Comparison of ENCODE assay signal across 7 mouse cellular contexts in genomic region chr9:70891431-70892133, GRCm38 (mm10).
DNase-seq lines count a peak whose midpoint lies in the region; ATAC-seq lines count a peak whose summit lies in the region.

No protein-coding gene starts in this region.

- no peaks in the 10 kb centered on the region for H3K9me3 ChIP-seq in heart, embryonic 15.5 days (replicated peaks)
- no peaks in the 10 kb centered on the region for H3K9me3 ChIP-seq in midbrain, embryonic 10.5 days (replicated peaks)

- H3K27me3 ChIP-seq in heart, embryonic 15.5 days = no peaks in the 10 kb centered on the region
- H3K27me3 ChIP-seq in midbrain, embryonic 10.5 days (ENCODE audit: low read depth, poor library complexity, severe bottlenecking) = no peaks in the 10 kb centered on the region

- H3K36me3 ChIP-seq in heart, embryonic 15.5 days = no peaks in the 10 kb centered on the region
- H3K36me3 ChIP-seq in midbrain, embryonic 10.5 days = no peaks in the 10 kb centered on the region

- H3K4me2 ChIP-seq in heart, embryonic 15.5 days = no peak overlapping the region

- ATAC-seq in heart, embryonic 15.5 days (replicated peaks; ENCODE audit: insufficient number of reproducible peaks, insufficient read depth, low FRiP score, low read depth) = no peak; the same call in 1 of the 2 replicates

- H3K27ac ChIP-seq in heart, embryonic 15.5 days = peak overlapping the region; percentile 31
- no peak overlapping the region for H3K27ac ChIP-seq in midbrain, embryonic 10.5 days (replicated peaks)

- 40% methylated on average over 8 of the region's 8 CpGs for WGBS in heart, embryonic 15.5 days
- 74% methylated on average over 8 of the region's 8 CpGs for WGBS in midbrain, embryonic 10.5 days

- DNase-seq in CD4-positive, CD25-positive, alpha-beta regulatory T cell, adult 2 months (ENCODE audit: low read depth, low spot score) = peak; percentile 57
- DNase-seq in R1 (ENCODE audit: low read depth, low spot score) = peak; percentile 59
- peak; percentile 47 to 57 for DNase-seq in layer of hippocampus, postnatal 36 days
- peak; percentile 52 to 63 for DNase-seq in right cerebral cortex, postnatal 10 days (ENCODE audit: low spot score in 2 of 2)
- DNase-seq in midbrain, embryonic 10.5 days (ENCODE audit: low spot score) = no peak
- DNase-seq in cerebellum, postnatal 36 days = no peak

- no peak overlapping the region for H3K4me3 ChIP-seq in heart, embryonic 15.5 days
- H3K4me3 ChIP-seq in midbrain, embryonic 10.5 days = no peak overlapping the region

- no peak overlapping the region for H3K9ac ChIP-seq in heart, embryonic 15.5 days

- 0 out of 2 replicates have a peak, but pooled peaks cover 4% of the 10 kb centered on the region for H3K4me1 ChIP-seq in heart, embryonic 15.5 days (replicated peaks)
- H3K4me1 ChIP-seq in midbrain, embryonic 10.5 days = no peaks in the 10 kb centered on the region

Comparison
In these comparisons a context has a peak if more than half of its experiments do, and no peak if none do; other contexts are left out.
1. DNase-seq: peak in CD4-positive, CD25-positive, alpha-beta regulatory T cell, adult 2 months (single experiment), R1 (single experiment), layer of hippocampus, postnatal 36 days (2 of 2) and right cerebral cortex, postnatal 10 days (2 of 2); none in midbrain, embryonic 10.5 days (single experiment) and cerebellum, postnatal 36 days (0 of 2).